Mouse (Mus musculus) heart, adult 9 months (tissue): ENCODE data around the gene Slc45a2.
"Not testable (repeated sequence)": the region's sequence is repeated elsewhere in the genome, so short reads cannot be mapped to it uniquely, and the experiment has no call there.

Experiments used
- DNase-seq, 2 experiments: peaks; one replicate each; pipeline ENCODE4 v3.0.0; 2022; ENCODE audit warnings: low spot score in 2 of 2

Slc45a2 gene

GRCm38 (mm10) chr15:11000421-11000820, at the start of gene Slc45a2:
Gene Slc45a2 (plus strand): TSS chr15:11000721.
- no peak for DNase-seq

- no peak for DNase-seq
These were observed 48.4 kb upstream of the Slc45a2 start, which contains the start of gene C1qtnf3 for GRCm38 (mm10) chr15:10951951-10952759. Gene C1qtnf3 (plus strand): TSS chr15:10952332.

- DNase-seq = no peak
These were observed 47.7 kb upstream of the Slc45a2 start for GRCm38 (mm10) chr15:10952760-10953305.

- no peak for DNase-seq
These were observed 47.1 kb upstream of the Slc45a2 start for GRCm38 (mm10) chr15:10953465-10953864.

GRCm38 (mm10) chr15:10954381-10955016, 46.0 kb upstream of the Slc45a2 start:
- DNase-seq = no peak

GRCm38 (mm10) chr15:10955156-10955555, 45.4 kb upstream of the Slc45a2 start:
- DNase-seq = no peak

- DNase-seq = no peak
These were observed 43.8 kb upstream of the Slc45a2 start for GRCm38 (mm10) chr15:10956706-10957105.

GRCm38 (mm10) chr15:10959277-10960026, 41.1 kb upstream of the Slc45a2 start:
- no peak for DNase-seq

- no peak for DNase-seq
These were observed 40.3 kb upstream of the Slc45a2 start for GRCm38 (mm10) chr15:10960267-10960666.

GRCm38 (mm10) chr15:10962601-10963000, 37.9 kb upstream of the Slc45a2 start:
- no peak for DNase-seq

GRCm38 (mm10) chr15:10969439-10969838, 31.1 kb upstream of the Slc45a2 start:
- DNase-seq = no peak

- no peak for DNase-seq
These were observed 29.7 kb upstream of the Slc45a2 start for GRCm38 (mm10) chr15:10970777-10971176.

- no peak for DNase-seq
These were observed 23.4 kb upstream of the Slc45a2 start for GRCm38 (mm10) chr15:10977151-10977550.

GRCm38 (mm10) chr15:10980712-10981111, 19.8 kb upstream of the Slc45a2 start:
- no peak for DNase-seq

- peak; percentile 91 to 92 for DNase-seq
These were observed 19.0 kb upstream of the Slc45a2 start, which contains the start of gene Amacr for GRCm38 (mm10) chr15:10981377-10982063. Gene Amacr (plus strand): TSS chr15:10981756.

- no peak for DNase-seq
These were observed 18.5 kb upstream of the Slc45a2 start for GRCm38 (mm10) chr15:10982064-10982435.

GRCm38 (mm10) chr15:10985756-10986155, 14.8 kb upstream of the Slc45a2 start:
- no peak for DNase-seq

GRCm38 (mm10) chr15:10986477-10986876, 14.0 kb upstream of the Slc45a2 start:
- DNase-seq = not testable (repeated sequence)

- DNase-seq = no peak
These were observed 10.1 kb upstream of the Slc45a2 start for GRCm38 (mm10) chr15:10990411-10990810.

GRCm38 (mm10) chr15:10991566-10991965, 9.0 kb upstream of the Slc45a2 start:
- no peak for DNase-seq

- DNase-seq = no peak
These were observed 689 bp upstream of the Slc45a2 start for GRCm38 (mm10) chr15:10999832-11000231.
